Mouse (Mus musculus) MEL (cell line): ENCODE measurements around the gene Brdt. TPM values are rescaled to one million over a fixed set of nuclear protein-coding genes. Genes with fewer than 3 reads are reported as not detected.

Source experiments
- DNase-seq: peaks from one replicate; pipeline ENCODE4 v3.0.0; 2011; ENCODE audit warnings: low read depth, low spot score
- H3K27ac ChIP-seq: 2 replicates; pipeline ENCODE4 v1.5.1; 2012; ENCODE audit warnings: low read depth, mild to moderate bottlenecking, control low read depth, low read length, moderate library complexity; ENCODE audit not compliant: control insufficient read depth
- H3K27me3 ChIP-seq, 2 experiments: fragments of 150-350 bp in 1 of 2; sonication (generic) in 1 of 2; 2 replicates each; pipeline ENCODE4 v1.6.1; 2012; ENCODE audit warnings: low read length in 2 of 2, mild to moderate bottlenecking in 2 of 2, improper control_type of control experiment in 1 of 2, moderate library complexity in 1 of 2; ENCODE audit not compliant: insufficient read depth in 2 of 2, control insufficient read depth in 1 of 2
- H3K36me3 ChIP-seq, 2 experiments: 2 replicates each; pipeline ENCODE4 v1.6.1; 2012 to 2014; ENCODE audit warnings: low read length in 2 of 2, improper control_type of control experiment in 1 of 2, inconsistent platforms in 1 of 2, mild to moderate bottlenecking in 1 of 2; ENCODE audit not compliant: insufficient read depth in 2 of 2, control insufficient read depth in 1 of 2
- H3K4me1 ChIP-seq, 2 experiments: fragments of 150-350 bp in 1 of 2; sonication (generic) in 1 of 2; 2 replicates each; pipeline ENCODE4 v1.6.1; 2012; ENCODE audit warnings: low read length in 2 of 2, improper control_type of control experiment in 1 of 2, mild to moderate bottlenecking in 1 of 2; ENCODE audit not compliant: insufficient read depth in 2 of 2, control insufficient read depth in 1 of 2
- H3K4me3 ChIP-seq, 2 experiments: fragments of 150-350 bp in 1 of 2; sonication (generic) in 1 of 2; 2 replicates each; pipeline ENCODE4 v1.5.1; 2012; ENCODE audit warnings: low read depth in 2 of 2, low read length in 2 of 2, mild to moderate bottlenecking in 2 of 2, moderate library complexity in 2 of 2, control low read depth in 1 of 2, improper control_type of control experiment in 1 of 2; ENCODE audit not compliant: control insufficient read depth in 1 of 2, insufficient read depth in 1 of 2
- H3K79me2 ChIP-seq: 2 replicates; pipeline ENCODE4 v1.6.1; 2012; ENCODE audit warnings: mild to moderate bottlenecking, low read length, moderate library complexity; ENCODE audit not compliant: control insufficient read depth, poor library complexity, insufficient read depth
- H3K9ac ChIP-seq: 2 replicates; pipeline ENCODE4 v1.6.1; 2012; ENCODE audit warnings: low read depth, mild to moderate bottlenecking, control low read depth, low read length, moderate library complexity; ENCODE audit not compliant: control insufficient read depth, poor library complexity, severe bottlenecking
- H3K9me3 ChIP-seq: fragments of 150-350 bp; sonication (generic); replicated peaks from 2 replicates; pipeline ENCODE4 v1.6.1; 2012; ENCODE audit warnings: mild to moderate bottlenecking, low read length, improper control_type of control experiment, moderate library complexity; ENCODE audit not compliant: insufficient read depth
- CHD1 ChIP-seq: IDR thresholded peaks from 2 replicates; pipeline ENCODE4 v1.6.1; 2012; ENCODE audit warnings: low read depth, mild to moderate bottlenecking, inconsistent platforms, low read length, improper control_type of control experiment
- EP300 ChIP-seq, 2 experiments: IDR thresholded peaks; 2 replicates each; pipeline ENCODE4 v1.6.1; 2011; ENCODE audit warnings: improper control_type of control experiment in 2 of 2, low read length in 2 of 2, low read depth in 1 of 2, mild to moderate bottlenecking in 1 of 2
- ETS1 ChIP-seq: IDR thresholded peaks from 2 replicates; pipeline ENCODE4 v1.6.1; 2012; ENCODE audit warnings: low read depth, mild to moderate bottlenecking, inconsistent platforms, low read length, improper control_type of control experiment, moderate library complexity
- GABPA ChIP-seq: IDR thresholded peaks from 2 replicates; pipeline ENCODE4 v1.6.1; 2012; ENCODE audit warnings: low read depth, mild to moderate bottlenecking, inconsistent platforms, low read length, improper control_type of control experiment, moderate library complexity
- GATA1 ChIP-seq: IDR thresholded peaks from 2 replicates; pipeline ENCODE4 v1.6.1; 2011; ENCODE audit warnings: low read depth, low read length, improper control_type of control experiment
- HCFC1 ChIP-seq: IDR thresholded peaks from 2 replicates; pipeline ENCODE4 v1.6.1; 2012; ENCODE audit warnings: low read depth, mild to moderate bottlenecking, inconsistent platforms, low read length, improper control_type of control experiment, moderate library complexity
- JUND ChIP-seq: IDR thresholded peaks from 2 replicates; pipeline ENCODE4 v1.6.1; 2011; ENCODE audit warnings: low read depth, mild to moderate bottlenecking, improper control_type of control experiment, low read length
- KAT2A ChIP-seq: conservative IDR thresholded peaks from 2 replicates; pipeline ENCODE4 v1.6.1; 2012; ENCODE audit warnings: low read depth, low read length, improper control_type of control experiment, inconsistent platforms
- MAFK ChIP-seq: IDR thresholded peaks from 2 replicates; pipeline ENCODE4 v1.6.1; 2011; ENCODE audit warnings: low read depth, mild to moderate bottlenecking, low read length, improper control_type of control experiment, borderline replicate concordance
- MEF2A ChIP-seq: IDR thresholded peaks from 2 replicates; pipeline ENCODE4 v1.6.1; 2014; ENCODE audit warnings: low read depth, mild to moderate bottlenecking, inconsistent platforms, low read length, improper control_type of control experiment; ENCODE audit not compliant: poor library complexity, insufficient replicate concordance, severe bottlenecking; ENCODE audit errors: extremely low read depth
- MXI1 ChIP-seq: IDR thresholded peaks from 2 replicates; pipeline ENCODE4 v1.6.1; 2011; ENCODE audit warnings: mild to moderate bottlenecking, low read depth, low read length, improper control_type of control experiment
- MYB ChIP-seq: IDR thresholded peaks from 2 replicates; pipeline ENCODE4 v1.6.1; 2011; ENCODE audit warnings: mild to moderate bottlenecking, low read depth, low read length, improper control_type of control experiment
- NRF1 ChIP-seq: IDR thresholded peaks from 2 replicates; pipeline ENCODE4 v1.6.1; 2014; ENCODE audit warnings: low read depth, mild to moderate bottlenecking, inconsistent platforms, low read length, improper control_type of control experiment, moderate library complexity; ENCODE audit not compliant: poor library complexity, insufficient read depth, severe bottlenecking
- POLR2A ChIP-seq, 2 experiments: IDR thresholded peaks; 2 replicates each; pipeline ENCODE4 v1.6.1; 2011 to 2012; ENCODE audit warnings: low read length in 2 of 2, mild to moderate bottlenecking in 2 of 2, control low read depth in 1 of 2, improper control_type of control experiment in 1 of 2, low read depth in 1 of 2, moderate library complexity in 1 of 2; ENCODE audit not compliant: control insufficient read depth in 1 of 2, insufficient read depth in 1 of 2, poor library complexity in 1 of 2
- POLR2AphosphoS5 ChIP-seq: IDR thresholded peaks from 2 replicates; pipeline ENCODE4 v1.6.1; 2012; ENCODE audit warnings: low read depth, borderline replicate concordance, mild to moderate bottlenecking, inconsistent platforms, low read length, moderate library complexity, mixed read lengths
- SIN3A ChIP-seq: IDR thresholded peaks from 2 replicates; pipeline ENCODE4 v1.6.1; 2012; ENCODE audit warnings: low read length, improper control_type of control experiment, inconsistent platforms
- TAL1 ChIP-seq: IDR thresholded peaks from 2 replicates; pipeline ENCODE4 v1.6.1; 2012; ENCODE audit warnings: mild to moderate bottlenecking, inconsistent platforms, low read length, moderate library complexity, mixed read lengths
- UBTF ChIP-seq: IDR thresholded peaks from 2 replicates; pipeline ENCODE4 v1.6.1; 2012; ENCODE audit warnings: low read depth, mild to moderate bottlenecking, inconsistent platforms, low read length, improper control_type of control experiment, moderate library complexity, borderline replicate concordance; ENCODE audit not compliant: insufficient read depth
- ZKSCAN1 ChIP-seq: IDR thresholded peaks from 2 replicates; pipeline ENCODE4 v1.6.1; 2012; ENCODE audit warnings: low read depth, mild to moderate bottlenecking, inconsistent platforms, low read length, improper control_type of control experiment, moderate library complexity
- ZMIZ1 ChIP-seq: IDR thresholded peaks from 2 replicates; pipeline ENCODE4 v1.6.1; 2012; ENCODE audit warnings: low read depth, mild to moderate bottlenecking, inconsistent platforms, low read length, improper control_type of control experiment, moderate library complexity
- ZNF384 ChIP-seq: IDR thresholded peaks from 2 replicates; pipeline ENCODE4 v1.6.1; 2012; ENCODE audit warnings: low read depth, mild to moderate bottlenecking, inconsistent platforms, low read length, improper control_type of control experiment
- polyA plus RNA-seq, 2 experiments: library from polyadenylated mRNA; stranded (reverse) in 1 of 2; unstranded in 1 of 2; fragments of >175 nt in 1 of 2; fragments of >200 nt in 1 of 2; gene quantifications; 2 replicates each; pipeline versions ENCODE4 v1.2.1 to v1.2.4; 2012; ENCODE audit warnings: low replicate concordance in 2 of 2, low read depth in 1 of 2; ENCODE audit not compliant: insufficient read length in 2 of 2, insufficient read depth in 1 of 2, missing spikeins in 1 of 2
- total RNA-seq: library from RNA; depleted of rRNA; stranded (reverse); fragments of 300-350 nt; gene quantifications from 2 replicates; pipeline ENCODE4 v1.2.3, GENCODE M21; 2012

Brdt gene
- total and polyA plus RNA-seq, 3 experiments, result 10.3 to 16.7 TPM; not detected in 1

- DNase-seq, result no peak
- H3K4me3 ChIP-seq, result no peak overlapping the region
- no peak overlapping the region for H3K9ac ChIP-seq
- TF ChIP-seq CHD1 (no peak), UBTF (no peak), EP300 (IDR thresholded peaks at IDR 0.05; ENCODE audit: low read depth in 1 of 2, low read length in 2 of 2) (no peak), MAFK (no peak), POLR2A (IDR thresholded peaks at IDR 0.05; ENCODE audit: control insufficient read depth in 1 of 2, insufficient read depth in 1 of 2, low read depth in 1 of 2, low read length in 2 of 2, poor library complexity in 1 of 2) (no peak), POLR2AphosphoS5 (no peak), NRF1 (no peak), ZMIZ1 (no peak), SIN3A (no peak), TAL1 (no peak), KAT2A (no peak), MEF2A (no peak), ZKSCAN1 (no peak), MXI1 (no peak), HCFC1 (no peak)
- H3K27me3 ChIP-seq, result no peaks in the 10 kb centered on the region; a peak in 1 of 4 replicates
- no peaks in the 10 kb centered on the region; a peak in 1 of 4 replicates for H3K4me1 ChIP-seq
- no peak overlapping the region for H3K27ac ChIP-seq
- H3K36me3 ChIP-seq, result peaks cover 0 to 2% of the 10 kb centered on the region in 2 experiments; a peak in 1 of 4 replicates
- no peaks in the 10 kb centered on the region for H3K79me2 ChIP-seq
- H3K9me3 ChIP-seq, result no peaks in the 10 kb centered on the region
Observed at GRCm38 (mm10) chr5:107294041-107294440, 36.9 kb upstream of the Brdt start.

- no peaks in the 10 kb centered on the region for H3K9me3 ChIP-seq
- no peak overlapping the region for H3K4me3 ChIP-seq
- no peak overlapping the region for H3K27ac ChIP-seq
- no peaks in the 10 kb centered on the region; a peak in 1 of 4 replicates for H3K4me1 ChIP-seq
- TF ChIP-seq GATA1 (peak; percentile 81), GABPA (no peak), TAL1 (no peak), NRF1 (no peak), POLR2AphosphoS5 (no peak), EP300 (IDR thresholded peaks at IDR 0.05; ENCODE audit: low read depth in 1 of 2, low read length in 2 of 2) (peak in 1 of 2 experiments; percentile 51; a peak in 2 of 4 replicates), MYB (no peak), ZNF384 (peak; percentile 54), ETS1 (peak; percentile 65), ZMIZ1 (no peak), JUND (peak; percentile 88)
- TF ChIP-seq, all 39 proteins: peak for 5
- Histone ChIP-seq H3K27me3 (no peaks in the 10 kb centered on the region; a peak in 1 of 4 replicates), H3K79me2 (no peaks in the 10 kb centered on the region), H3K9ac (no peak overlapping the region), H3K36me3 (peaks cover 0 to 2% of the 10 kb centered on the region in 2 experiments; a peak in 1 of 4 replicates)
- peak; percentile 82 for DNase-seq
Observed at GRCm38 (mm10) chr5:107295061-107295816, 35.7 kb upstream of the Brdt start.
